Mouse (Mus musculus): ENCODE data around the gene Cyp2e1. TPM values are rescaled to one million over a fixed set of nuclear protein-coding genes. Genes with fewer than 3 reads are reported as not detected.

Gene Cyp2e1
- total and polyA plus RNA-seq, 2 experiments from 2014 or later = 0.11 TPM; not detected in 1

DNA sequence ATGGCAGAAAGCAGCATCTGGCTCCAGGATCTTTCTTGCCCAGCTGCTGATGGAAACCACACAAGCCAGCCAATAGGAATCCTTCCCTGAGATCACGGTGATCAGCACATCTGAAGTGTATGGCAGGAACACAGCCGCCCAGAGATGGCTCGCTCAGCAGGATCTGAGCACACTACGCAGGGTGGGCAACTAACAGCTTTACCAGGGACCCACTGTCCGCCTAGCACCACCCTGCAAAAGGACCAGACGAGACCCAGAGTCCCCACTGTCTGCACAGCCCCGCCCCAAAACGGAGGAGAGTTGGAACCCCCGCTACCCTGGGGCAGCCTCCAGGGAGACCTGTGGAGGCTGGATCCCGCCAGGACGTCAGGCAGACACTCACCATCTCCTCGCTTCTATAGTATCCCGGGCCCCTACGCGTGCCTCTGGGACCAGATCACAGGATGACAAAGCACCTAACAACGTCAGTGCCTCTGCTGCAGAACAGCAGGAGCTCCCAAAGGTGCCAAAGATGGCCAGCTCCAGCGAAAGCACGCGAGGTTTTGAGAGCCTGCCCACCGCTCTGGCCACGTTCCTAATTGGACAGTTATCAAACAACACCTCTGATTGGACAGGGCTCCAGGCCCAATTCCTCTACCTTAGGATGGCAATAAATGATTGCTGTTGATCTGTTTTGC is 58.3 kb downstream of the Cyp2e1 start, which contains the start of gene Zfp941:
TSS of gene Zfp941 (minus strand) at position 526 of the 677 bp plus-strand sequence.
- DNase-seq (ENCODE audit: low spot score) (peak; percentile 31), ATAC-seq (ENCODE audit: insufficient read depth, low read depth) (peak; percentile 86)
- Histone ChIP-seq H3K4me1 (ENCODE audit: control insufficient read depth, insufficient read depth) (peaks cover 10% of the 10 kb centered on the region; the same call in 1 of the 2 replicates), H3K27ac (ENCODE audit: low read depth) (no peak within 1 kb of the TSS), H3K4me3 (ENCODE audit: low read depth, low read length) (peak within 1 kb of the TSS; percentile 49), H3K9ac (replicated peaks; ENCODE audit: low read depth, low read length) (peak within 1 kb of the TSS; percentile 46), H3K4me2 (ENCODE audit: low read depth, low read length) (peak within 1 kb of the TSS; percentile 81), H3K27me3 (ENCODE audit: control insufficient read depth, insufficient read depth, low read length) (no peaks in the 10 kb centered on the region), H3K9me3 (replicated peaks; ENCODE audit: control insufficient read depth, low read length) (no peaks in the 10 kb centered on the region), H3K36me3 (replicated peaks; ENCODE audit: control insufficient read depth, insufficient read depth, low read length) (no peaks in the 10 kb centered on the region)
- TF ChIP-seq CTCF (IDR thresholded peaks at IDR 0.05; ENCODE audit: low read depth) = no peak
- no peak for TF ChIP-seq EP300 (IDR thresholded peaks at IDR 0.05; ENCODE audit: low read depth)
- WGBS = 2% methylated on average over 21 of the region's 21 CpGs

DNA sequence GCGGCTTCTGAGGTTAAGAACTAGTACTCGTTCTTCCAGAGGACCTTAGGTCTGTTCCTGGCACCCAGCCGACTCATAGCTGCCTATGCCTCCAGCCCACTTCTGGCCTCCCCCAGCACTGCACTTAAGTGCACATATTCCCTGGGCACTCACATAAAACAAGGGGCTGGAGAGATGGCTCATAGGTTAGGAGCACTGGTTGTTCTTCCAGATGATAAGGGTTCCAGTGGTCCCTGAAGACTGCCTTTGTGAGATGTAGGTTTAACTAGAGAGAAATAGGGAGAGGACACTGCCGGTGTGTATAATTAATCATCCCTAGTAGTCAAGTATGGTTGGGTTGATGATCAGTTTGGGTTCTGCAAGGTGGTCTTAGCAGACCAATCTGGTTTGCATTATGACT is 59.2 kb downstream of the Cyp2e1 start:
- no peak overlapping the region for H3K4me3 ChIP-seq (ENCODE audit: low read depth, low read length)
- H3K9ac ChIP-seq (replicated peaks; ENCODE audit: low read depth, low read length) = no peak overlapping the region
- no peaks in the 10 kb centered on the region for H3K27me3 ChIP-seq (ENCODE audit: control insufficient read depth, insufficient read depth, low read length)
- no peaks in the 10 kb centered on the region for H3K9me3 ChIP-seq (replicated peaks; ENCODE audit: control insufficient read depth, low read length)
- ATAC-seq (ENCODE audit: insufficient read depth, low read depth) = no peak
- no peaks in the 10 kb centered on the region for H3K36me3 ChIP-seq (replicated peaks; ENCODE audit: control insufficient read depth, insufficient read depth, low read length)
- peaks cover 10% of the 10 kb centered on the region; the same call in 1 of the 2 replicates for H3K4me1 ChIP-seq (ENCODE audit: control insufficient read depth, insufficient read depth)
- TF ChIP-seq EP300 (IDR thresholded peaks at IDR 0.05; ENCODE audit: low read depth) (no peak), CTCF (IDR thresholded peaks at IDR 0.05; ENCODE audit: low read depth) (no peak)
- H3K4me2 ChIP-seq (ENCODE audit: low read depth, low read length) = no peak overlapping the region
- 88% methylated on average over 4 of the region's 4 CpGs for WGBS
- DNase-seq (ENCODE audit: low spot score) = no peak
- H3K27ac ChIP-seq (ENCODE audit: low read depth) = no peak overlapping the region

Other genes starting within 250 kb of the Cyp2e1 start
- gene Olfr538, start 195.9 kb upstream of the Cyp2e1 start, total RNA-seq (2014; rRNA removed; ENCODE audit: low replicate concordance) = not detected in 2 replicates
- not detected in 2 replicates for gene Olfr538, start 195.9 kb upstream of the Cyp2e1 start, polyA plus RNA-seq (2015; fragmentation: Nextera tagmentation; extraction: Ambion mirVana)
- gene Olfr46, start 162.5 kb upstream of the Cyp2e1 start, total RNA-seq (2014; rRNA removed; ENCODE audit: low replicate concordance) = not detected in 2 replicates
- gene Olfr46, start 162.5 kb upstream of the Cyp2e1 start, polyA plus RNA-seq (2015; fragmentation: Nextera tagmentation; extraction: Ambion mirVana) = not detected in 2 replicates
- gene Olfr61, start 134.8 kb upstream of the Cyp2e1 start, total RNA-seq (2014; rRNA removed; ENCODE audit: low replicate concordance) = not detected in 2 replicates
- not detected in 2 replicates for gene Olfr61, start 134.8 kb upstream of the Cyp2e1 start, polyA plus RNA-seq (2015; fragmentation: Nextera tagmentation; extraction: Ambion mirVana)
- gene Olfr53, start 117.3 kb upstream of the Cyp2e1 start, total RNA-seq (2014; rRNA removed; ENCODE audit: low replicate concordance) = not detected in 2 replicates
- gene Olfr53, start 117.3 kb upstream of the Cyp2e1 start, polyA plus RNA-seq (2015; fragmentation: Nextera tagmentation; extraction: Ambion mirVana) = not detected in 2 replicates
- gene Olfr539, start 103.8 kb upstream of the Cyp2e1 start, total RNA-seq (2014; rRNA removed; ENCODE audit: low replicate concordance) = not detected in 2 replicates
- not detected in 2 replicates for gene Olfr539, start 103.8 kb upstream of the Cyp2e1 start, polyA plus RNA-seq (2015; fragmentation: Nextera tagmentation; extraction: Ambion mirVana)
- gene Olfr45, start 81.8 kb upstream of the Cyp2e1 start, total RNA-seq (2014; rRNA removed; ENCODE audit: low replicate concordance) = not detected in 2 replicates
- not detected in 2 replicates for gene Olfr45, start 81.8 kb upstream of the Cyp2e1 start, polyA plus RNA-seq (2015; fragmentation: Nextera tagmentation; extraction: Ambion mirVana)
- gene Olfr541, start 66.5 kb upstream of the Cyp2e1 start, total RNA-seq (2014; rRNA removed; ENCODE audit: low replicate concordance) = not detected in 2 replicates
- gene Olfr541, start 66.5 kb upstream of the Cyp2e1 start, polyA plus RNA-seq (2015; fragmentation: Nextera tagmentation; extraction: Ambion mirVana) = not detected in 2 replicates
- gene Syce1, start 24.1 kb downstream of the Cyp2e1 start, total RNA-seq (2014; rRNA removed; ENCODE audit: low replicate concordance) = not detected in 2 replicates
- gene Syce1, start 24.1 kb downstream of the Cyp2e1 start, polyA plus RNA-seq (2015; fragmentation: Nextera tagmentation; extraction: Ambion mirVana) = 0.10 and 0.18 TPM in 2 replicates
- 0.11 and 0.97 TPM in 2 replicates for gene Zfp941, start 58.4 kb downstream of the Cyp2e1 start, total RNA-seq (2014; rRNA removed; ENCODE audit: low replicate concordance)
- gene Zfp941, start 58.4 kb downstream of the Cyp2e1 start, polyA plus RNA-seq (2015; fragmentation: Nextera tagmentation; extraction: Ambion mirVana) = 0.29 and 0.45 TPM in 2 replicates
- not detected in 2 replicates for gene Urah, start 71.3 kb downstream of the Cyp2e1 start, total RNA-seq (2014; rRNA removed; ENCODE audit: low replicate concordance)
- 0.27 and 0.29 TPM in 2 replicates for gene Urah, start 71.3 kb downstream of the Cyp2e1 start, polyA plus RNA-seq (2015; fragmentation: Nextera tagmentation; extraction: Ambion mirVana)
- 0.80 TPM in 1 of 2 replicates, not detected in the other for gene Scgb1c1, start 81.8 kb downstream of the Cyp2e1 start, total RNA-seq (2014; rRNA removed; ENCODE audit: low replicate concordance)
- gene Scgb1c1, start 81.8 kb downstream of the Cyp2e1 start, polyA plus RNA-seq (2015; fragmentation: Nextera tagmentation; extraction: Ambion mirVana) = 8.7 and 11.0 TPM in 2 replicates
- not detected in 2 replicates for gene Odf3, start 84.1 kb downstream of the Cyp2e1 start, total RNA-seq (2014; rRNA removed; ENCODE audit: low replicate concordance)
- not detected in 2 replicates for gene Odf3, start 84.1 kb downstream of the Cyp2e1 start, polyA plus RNA-seq (2015; fragmentation: Nextera tagmentation; extraction: Ambion mirVana)
- not detected in 2 replicates for gene Gm45785, start 92.6 kb downstream of the Cyp2e1 start, total RNA-seq (2014; rRNA removed; ENCODE audit: low replicate concordance)
- gene Gm45785, start 92.6 kb downstream of the Cyp2e1 start, polyA plus RNA-seq (2015; fragmentation: Nextera tagmentation; extraction: Ambion mirVana) = not detected in 2 replicates
- gene Ric8a, start 93.2 kb downstream of the Cyp2e1 start, total RNA-seq (2014; rRNA removed; ENCODE audit: low replicate concordance) = 37.2 and 73.8 TPM in 2 replicates
- gene Ric8a, start 93.2 kb downstream of the Cyp2e1 start, polyA plus RNA-seq (2015; fragmentation: Nextera tagmentation; extraction: Ambion mirVana) = 27.5 and 27.8 TPM in 2 replicates
- gene Bet1l, start 93.8 kb downstream of the Cyp2e1 start, total RNA-seq (2014; rRNA removed; ENCODE audit: low replicate concordance) = 13.9 and 14.8 TPM in 2 replicates
- 29.6 and 32.0 TPM in 2 replicates for gene Bet1l, start 93.8 kb downstream of the Cyp2e1 start, polyA plus RNA-seq (2015; fragmentation: Nextera tagmentation; extraction: Ambion mirVana)
- 72.6 and 84.3 TPM in 2 replicates for gene Psmd13, start 118.2 kb downstream of the Cyp2e1 start, total RNA-seq (2014; rRNA removed; ENCODE audit: low replicate concordance)
- gene Psmd13, start 118.2 kb downstream of the Cyp2e1 start, polyA plus RNA-seq (2015; fragmentation: Nextera tagmentation; extraction: Ambion mirVana) = 172 and 185 TPM in 2 replicates
- gene Sirt3, start 118.6 kb downstream of the Cyp2e1 start, total RNA-seq (2014; rRNA removed; ENCODE audit: low replicate concordance) = 89.4 and 105 TPM in 2 replicates
- gene Sirt3, start 118.6 kb downstream of the Cyp2e1 start, polyA plus RNA-seq (2015; fragmentation: Nextera tagmentation; extraction: Ambion mirVana) = 76.1 and 78.0 TPM in 2 replicates
- gene Cox8b, start 136.7 kb downstream of the Cyp2e1 start, total RNA-seq (2014; rRNA removed; ENCODE audit: low replicate concordance) = 425 and 483 TPM in 2 replicates
- 1,841 and 1,871 TPM in 2 replicates for gene Cox8b, start 136.7 kb downstream of the Cyp2e1 start, polyA plus RNA-seq (2015; fragmentation: Nextera tagmentation; extraction: Ambion mirVana)
- not detected in 2 replicates for gene Nlrp6, start 157.2 kb downstream of the Cyp2e1 start, total RNA-seq (2014; rRNA removed; ENCODE audit: low replicate concordance)
- gene Nlrp6, start 157.2 kb downstream of the Cyp2e1 start, polyA plus RNA-seq (2015; fragmentation: Nextera tagmentation; extraction: Ambion mirVana) = 0.08 TPM in 1 of 2 replicates, not detected in the other
- gene Pgghg, start 177.7 kb downstream of the Cyp2e1 start, total RNA-seq (2014; rRNA removed; ENCODE audit: low replicate concordance) = 13.8 and 16.3 TPM in 2 replicates
- gene Pgghg, start 177.7 kb downstream of the Cyp2e1 start, polyA plus RNA-seq (2015; fragmentation: Nextera tagmentation; extraction: Ambion mirVana) = 5.8 and 5.9 TPM in 2 replicates
- gene Ifitm5, start 186.6 kb downstream of the Cyp2e1 start, total RNA-seq (2014; rRNA removed; ENCODE audit: low replicate concordance) = 3.4 TPM in 1 of 2 replicates, not detected in the other
- 0.56 and 0.87 TPM in 2 replicates for gene Ifitm5, start 186.6 kb downstream of the Cyp2e1 start, polyA plus RNA-seq (2015; fragmentation: Nextera tagmentation; extraction: Ambion mirVana)
- not detected in 2 replicates for gene Gm45717, start 192.2 kb downstream of the Cyp2e1 start, total RNA-seq (2014; rRNA removed; ENCODE audit: low replicate concordance)
- gene Gm45717, start 192.2 kb downstream of the Cyp2e1 start, polyA plus RNA-seq (2015; fragmentation: Nextera tagmentation; extraction: Ambion mirVana) = 0.36 TPM in 1 of 2 replicates, not detected in the other
- 172 and 232 TPM in 2 replicates for gene Ifitm2, start 192.2 kb downstream of the Cyp2e1 start, total RNA-seq (2014; rRNA removed; ENCODE audit: low replicate concordance)
- 516 and 534 TPM in 2 replicates for gene Ifitm2, start 192.2 kb downstream of the Cyp2e1 start, polyA plus RNA-seq (2015; fragmentation: Nextera tagmentation; extraction: Ambion mirVana)
- gene Ifitm1, start 203.5 kb downstream of the Cyp2e1 start, total RNA-seq (2014; rRNA removed; ENCODE audit: low replicate concordance) = 1.4 and 23.1 TPM in 2 replicates
- 4.1 and 6.6 TPM in 2 replicates for gene Ifitm1, start 203.5 kb downstream of the Cyp2e1 start, polyA plus RNA-seq (2015; fragmentation: Nextera tagmentation; extraction: Ambion mirVana)
- 148 and 324 TPM in 2 replicates for gene Ifitm3, start 247.0 kb downstream of the Cyp2e1 start, total RNA-seq (2014; rRNA removed; ENCODE audit: low replicate concordance)
- 202 and 230 TPM in 2 replicates for gene Ifitm3, start 247.0 kb downstream of the Cyp2e1 start, polyA plus RNA-seq (2015; fragmentation: Nextera tagmentation; extraction: Ambion mirVana)

Data from heart, postnatal 0 days (tissue).